Mouse (Mus musculus) ES-Bruce4 (cell line): ENCODE measurements around the gene Ugt1a7c.

Experiments used
- CTCF ChIP-seq: IDR thresholded peaks from one replicate; pipeline ENCODE4 v1.8.1; 2011; ENCODE audit warnings: low read depth, low read length
- EP300 ChIP-seq: IDR thresholded peaks from 2 replicates; pipeline ENCODE4 v1.6.1; 2011; ENCODE audit warnings: low read depth, low read length; ENCODE audit not compliant: insufficient read depth
- POLR2A ChIP-seq: IDR thresholded peaks from one replicate; pipeline ENCODE4 v1.8.1; 2011; ENCODE audit warnings: low read length; ENCODE audit not compliant: insufficient read depth

GRCm38 (mm10) chr1:88222216-88222615 lies 127.4 kb downstream of the Ugt1a7c start:
- no peak for TF ChIP-seq POLR2A
- TF ChIP-seq CTCF = no peak
- no peak for TF ChIP-seq EP300
